Mouse (Mus musculus): Measurements from ENCODE around the gene Spin4.
A peak's percentile ranks its signal among the peaks of the same experiment; 100 is the strongest.

Spin4 gene

DNA sequence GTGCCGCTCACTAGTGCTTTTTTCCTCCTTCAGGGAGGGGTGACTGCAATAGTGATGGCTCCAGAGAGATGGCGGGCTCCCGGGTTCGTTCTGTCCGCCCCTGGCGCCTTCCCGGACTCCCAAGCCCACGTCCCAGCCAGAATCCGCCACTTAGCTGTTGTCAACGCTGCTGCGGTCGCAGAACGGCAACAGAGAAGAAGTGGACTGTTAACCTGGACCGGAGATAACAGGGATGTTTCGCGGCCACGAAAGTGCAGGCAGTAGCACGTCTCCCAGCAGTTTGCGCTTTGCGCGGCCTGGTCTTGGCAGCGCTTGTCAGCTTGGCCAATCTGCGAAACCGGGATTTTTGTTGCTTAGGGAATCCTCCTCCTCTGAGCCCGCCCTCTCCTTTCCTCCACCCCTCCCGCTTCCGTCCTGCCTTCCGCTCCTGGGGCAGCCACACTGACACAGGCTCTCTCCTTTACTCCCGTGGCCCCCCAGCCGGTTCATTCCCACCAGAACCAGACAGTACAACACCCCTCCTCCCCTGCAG is at the start of gene Spin4:
Spin4 (minus strand) TSS at position 322 of the 532 bp plus-strand sequence.
- peak; percentile 22 to 60 for DNase-seq (ENCODE audit: low spot score in 2 of 2)

DNA sequence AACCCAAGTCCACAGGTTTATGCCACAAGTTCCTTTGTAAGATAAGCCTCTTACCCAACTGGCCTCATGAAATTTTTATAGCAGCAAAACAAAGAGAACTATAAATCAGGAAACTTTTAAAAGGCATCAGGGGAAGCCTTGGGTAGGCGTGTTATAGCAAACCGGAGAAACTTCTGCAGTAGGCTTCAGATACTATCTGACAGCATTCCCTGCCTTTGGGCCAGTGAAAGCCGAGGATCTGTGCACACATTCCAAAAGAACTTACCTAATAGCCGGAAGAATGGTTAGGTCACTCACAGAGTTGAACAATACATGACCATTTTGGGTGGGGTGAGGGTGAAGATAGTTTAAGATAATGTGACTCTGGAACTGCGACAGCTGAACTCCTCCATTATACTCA is 1.4 kb upstream of the Spin4 start:
- DNase-seq (ENCODE audit: low spot score in 2 of 2) = no peak

DNA sequence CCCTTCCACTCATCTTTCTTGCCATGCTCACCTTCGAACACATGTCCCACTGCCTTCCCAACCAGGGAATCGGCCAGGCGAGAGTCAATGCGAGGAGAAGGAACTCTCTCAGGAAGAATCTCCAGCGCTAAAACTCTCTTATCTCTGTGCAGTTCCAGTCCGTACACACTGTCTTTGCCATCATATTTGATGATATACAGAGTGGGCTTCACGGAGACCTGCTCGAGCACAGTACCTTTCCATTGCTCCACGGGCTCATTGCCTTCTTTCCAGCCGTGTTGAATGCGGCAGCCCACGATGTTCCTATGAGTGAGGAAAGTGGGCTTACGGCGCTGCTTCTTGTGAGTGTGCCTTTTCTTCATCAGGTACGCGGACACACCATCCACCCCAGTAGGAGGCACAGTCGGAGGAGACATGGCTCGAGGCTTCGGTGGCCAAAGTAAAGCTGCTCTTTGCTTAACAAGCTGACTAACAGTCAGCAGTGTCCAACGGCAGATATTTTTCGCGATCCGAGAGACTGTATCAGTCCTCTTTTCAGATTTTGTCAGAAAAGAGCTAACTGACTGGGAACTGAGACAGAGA is 612 bp downstream of the Spin4 start:
- no peak for DNase-seq (ENCODE audit: low spot score in 2 of 2)

DNA sequence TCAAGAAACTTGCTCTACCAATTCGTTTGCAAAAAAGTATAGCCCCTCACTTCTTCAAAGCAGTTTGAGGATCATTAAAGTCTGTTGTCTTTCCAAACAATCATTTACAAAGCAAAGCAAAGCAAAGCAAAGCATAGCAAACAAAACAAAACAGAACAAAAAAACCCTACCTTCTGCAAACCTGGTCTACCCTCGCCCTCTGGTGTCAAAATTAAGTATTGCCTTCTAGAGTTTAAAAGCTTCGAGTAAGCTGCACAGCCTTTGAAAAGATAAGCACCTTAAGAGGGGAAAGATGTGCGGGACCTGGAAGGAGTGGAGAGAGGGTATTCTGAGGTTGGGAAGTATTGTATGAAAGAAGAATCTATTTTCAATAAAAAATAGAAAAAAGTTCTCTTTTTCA is 14.4 kb downstream of the Spin4 start:
- DNase-seq (ENCODE audit: low spot score in 2 of 2) = no peak

DNA sequence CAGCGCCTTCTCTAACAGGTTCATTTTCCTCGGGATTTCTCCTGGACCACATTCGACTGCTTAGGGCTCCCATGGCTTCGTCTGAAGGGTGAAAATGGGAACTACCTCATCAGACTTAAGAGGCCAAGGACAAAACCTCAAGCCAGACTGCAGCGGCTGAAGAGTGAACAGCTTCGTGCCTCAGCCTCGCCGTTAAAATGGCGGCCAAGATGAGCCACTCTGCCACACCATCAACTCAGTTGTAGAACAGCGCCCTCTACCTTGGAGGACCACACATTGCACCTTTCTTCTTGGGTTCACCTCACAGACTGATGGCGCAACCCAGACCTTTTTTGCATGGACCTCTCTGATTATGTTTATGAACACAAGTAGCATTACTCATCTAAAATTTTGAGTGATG is 27.6 kb downstream of the Spin4 start:
- DNase-seq (ENCODE audit: low spot score in 2 of 2) = no peak

DNA sequence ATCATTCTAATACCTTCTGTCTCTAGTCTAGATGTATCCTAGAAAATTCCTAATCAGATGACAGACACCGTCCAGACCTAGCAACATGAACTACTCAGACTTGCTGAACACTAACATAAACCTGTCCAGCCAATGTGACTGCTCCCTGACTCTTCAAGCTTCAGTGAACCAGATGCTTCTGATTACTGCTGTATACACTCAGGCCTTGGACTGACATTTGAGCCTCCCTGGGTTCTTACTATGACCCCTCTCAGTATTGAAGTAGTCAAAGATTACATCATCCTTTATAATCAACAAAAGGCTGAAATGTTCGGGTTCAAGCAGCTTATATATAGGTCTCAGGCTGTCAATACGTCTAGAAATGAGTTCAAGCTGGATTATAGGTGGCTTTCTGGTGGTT is 32.4 kb downstream of the Spin4 start:
- no peak for DNase-seq (ENCODE audit: low spot score in 2 of 2)

DNA sequence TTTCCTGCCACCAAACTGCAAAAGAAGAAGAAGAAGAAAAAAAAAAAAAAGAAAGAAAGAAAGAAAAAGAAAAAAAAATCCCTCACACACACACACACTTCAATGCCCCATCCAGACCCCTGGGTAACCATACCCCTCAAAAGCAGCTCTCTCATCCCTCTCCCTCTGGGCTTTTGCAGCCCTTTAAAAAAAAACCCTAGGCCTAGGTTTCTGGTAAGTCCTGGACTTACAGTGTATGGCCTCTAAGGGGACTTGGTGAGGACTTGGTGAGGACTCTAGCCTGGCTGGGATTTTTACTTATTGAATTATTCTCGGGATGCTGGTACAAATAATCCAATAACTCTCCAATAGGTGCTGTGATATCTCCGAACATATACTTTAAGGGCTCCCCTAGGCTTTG is 35.6 kb downstream of the Spin4 start:
- DNase-seq (ENCODE audit: low spot score in 2 of 2) = no peak

DNA sequence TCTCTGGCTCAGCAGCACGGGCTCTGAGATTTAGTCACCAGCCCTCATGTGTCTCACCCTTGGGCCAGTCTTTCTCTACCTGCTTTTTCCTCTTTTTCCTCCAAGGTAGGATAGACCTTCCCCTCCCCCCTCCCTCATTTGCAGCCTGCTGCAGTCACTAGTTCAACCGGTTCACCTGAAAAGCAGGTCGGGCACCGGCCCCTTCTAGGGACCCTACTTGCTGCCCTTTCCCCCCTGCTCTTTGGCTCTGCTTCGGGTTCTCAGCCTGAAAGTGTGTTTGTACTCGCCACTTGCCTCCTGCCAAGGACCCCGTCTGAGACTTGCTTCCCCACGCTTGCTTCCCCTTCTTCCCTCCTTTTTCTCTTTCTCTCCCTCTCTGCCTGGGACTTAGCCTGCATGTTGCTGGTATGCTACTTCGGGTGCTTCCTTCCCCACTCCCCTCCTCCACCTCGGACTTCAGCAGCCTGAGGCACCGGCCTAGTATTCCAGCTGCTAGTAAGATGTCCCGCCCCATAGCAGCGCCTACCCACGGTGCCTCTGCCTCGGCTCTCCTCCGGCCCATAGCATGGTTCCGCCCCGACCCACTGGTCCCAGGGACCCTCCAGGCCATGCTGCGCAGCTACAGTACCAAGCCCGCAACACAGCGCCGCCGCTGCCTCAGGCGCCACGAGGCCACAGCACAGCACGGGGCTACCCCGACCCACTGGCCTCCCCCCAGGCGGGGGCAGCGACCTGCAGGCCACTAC is 36.2 kb downstream of the Spin4 start:
- no peak for DNase-seq (ENCODE audit: low spot score in 2 of 2)

Data from cerebellum, postnatal 4 days (tissue).